Mouse (Mus musculus): ENCODE results near the gene Clptm1. TPM values are rescaled to one million over a fixed set of nuclear protein-coding genes. Genes with fewer than 3 reads are reported as not detected.

Gene Clptm1
- total RNA-seq, 2 experiments from 2014 or later: 80.2 to 82.8 TPM

DNA sequence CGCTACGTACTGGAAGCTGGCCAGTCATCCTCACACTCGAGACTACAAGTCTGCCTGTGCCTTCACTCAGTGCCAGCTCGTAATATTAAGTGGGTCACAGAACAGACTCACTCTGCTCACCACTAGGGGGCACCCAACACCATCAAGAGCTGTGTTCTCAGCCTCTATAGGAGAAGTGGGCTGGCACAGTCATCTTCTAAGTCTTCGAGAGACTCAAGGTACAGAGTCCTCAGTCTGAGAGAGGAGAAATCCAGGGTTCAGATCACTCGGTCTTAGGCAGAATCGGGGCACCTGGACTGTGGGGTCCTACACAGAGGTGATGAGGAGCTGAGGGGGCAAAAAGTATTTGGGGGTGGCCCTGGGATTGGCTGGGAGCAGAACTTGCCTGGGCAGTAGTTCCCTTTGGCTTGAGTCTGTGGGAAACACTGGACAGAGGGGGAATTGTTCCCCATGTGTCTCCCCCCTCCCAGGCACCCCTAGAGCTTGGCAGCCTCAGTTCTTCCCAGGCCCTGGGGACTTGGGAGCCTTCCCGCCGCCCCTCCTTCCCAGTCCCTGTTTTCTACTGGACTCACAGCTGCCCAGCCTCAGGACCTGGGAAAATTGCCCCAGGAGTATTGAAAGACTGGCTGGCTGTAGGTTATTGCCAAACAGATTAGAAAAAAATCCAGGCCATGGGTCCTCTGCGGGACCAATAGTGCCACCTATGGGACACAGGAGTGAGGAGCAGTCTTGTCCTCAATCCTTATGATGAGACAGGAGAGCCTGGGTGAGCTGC lies 4.3 kb upstream of the Clptm1 start:
- intact Hi-C loops (cut with DNase I): loop anchor here (1.0 to 5.0 kb wide), 3 partner anchors 32 to 113 kb away; no protein-coding TSS in a partner anchor
- peak; percentile 91 to 95 for DNase-seq

DNA sequence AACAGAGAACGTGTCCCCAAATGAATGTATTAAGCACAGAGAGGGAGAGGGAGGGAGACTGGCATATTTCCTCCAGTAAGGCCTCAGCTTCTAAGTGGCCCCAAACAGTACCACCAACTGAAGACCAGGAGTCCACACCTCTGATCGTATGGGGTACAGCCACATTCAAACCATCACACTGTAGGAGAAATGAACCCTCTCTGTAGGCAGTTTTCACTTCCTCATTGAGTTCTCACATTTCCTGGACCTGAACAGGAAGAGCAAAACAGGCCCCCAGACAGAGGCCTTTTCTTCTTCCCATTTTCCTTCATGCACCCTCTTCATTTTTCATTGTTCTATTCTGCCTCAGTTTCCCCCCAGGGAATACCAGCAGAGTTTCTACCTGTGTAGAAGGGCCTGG lies 2.6 kb upstream of the Clptm1 start:
- no peak for DNase-seq
- intact Hi-C loops (cut with DNase I): loop anchor here (5.0 kb wide), 1 partner anchor 115 kb away; no protein-coding TSS in a partner anchor

DNA sequence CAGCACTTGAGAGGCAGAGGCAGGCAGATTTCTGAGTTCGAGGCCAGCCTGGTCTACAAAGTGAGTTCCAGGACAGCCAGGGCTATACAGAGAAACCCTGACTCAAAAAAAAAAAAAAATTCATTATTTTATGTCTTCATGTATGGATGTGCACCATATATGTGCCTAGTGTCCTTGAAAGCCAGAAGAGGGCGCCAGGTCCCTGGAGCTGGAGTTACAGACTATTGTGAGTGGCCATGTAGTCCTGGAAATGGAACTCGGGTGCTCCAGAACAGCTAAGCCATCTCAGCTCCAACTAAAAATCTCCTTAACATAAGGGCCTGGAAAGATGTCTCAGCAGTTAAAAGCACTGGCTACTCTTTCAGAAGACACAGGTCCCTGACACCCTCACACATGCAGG lies 1.9 kb upstream of the Clptm1 start:
- intact Hi-C loops (cut with DNase I): loop anchor here (5.0 kb wide), 1 partner anchor 116 kb away; no protein-coding TSS in a partner anchor

DNA sequence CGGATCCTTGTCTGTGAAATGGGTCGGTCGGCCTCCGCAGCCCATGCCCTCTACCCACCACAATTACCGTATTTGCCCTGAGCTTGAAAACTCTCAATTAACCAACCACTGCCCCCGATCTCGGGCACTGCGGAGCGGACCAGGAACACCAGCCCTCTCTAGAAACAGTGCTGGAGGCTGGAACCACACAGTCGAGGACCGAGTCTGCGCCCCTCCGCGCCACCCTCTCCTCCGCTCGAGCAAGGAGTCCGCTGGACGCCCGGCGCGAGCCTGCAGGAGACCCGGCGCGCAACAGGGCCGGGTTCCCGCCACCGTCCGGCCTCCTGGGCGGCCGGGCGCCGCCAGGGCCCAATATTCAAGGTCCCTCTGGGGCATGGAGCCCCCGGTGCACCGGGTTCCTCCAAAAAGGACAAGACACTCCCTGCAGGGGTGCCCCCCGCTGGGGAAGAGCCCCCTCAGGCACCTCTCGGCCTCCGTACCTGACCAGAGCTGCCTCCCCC lies 328 bp downstream of the Clptm1 start:
- DNase-seq: no peak

More for the DNA sequence above, 1.9 kb upstream of the Clptm1 start:
- no peak for DNase-seq

DNA sequence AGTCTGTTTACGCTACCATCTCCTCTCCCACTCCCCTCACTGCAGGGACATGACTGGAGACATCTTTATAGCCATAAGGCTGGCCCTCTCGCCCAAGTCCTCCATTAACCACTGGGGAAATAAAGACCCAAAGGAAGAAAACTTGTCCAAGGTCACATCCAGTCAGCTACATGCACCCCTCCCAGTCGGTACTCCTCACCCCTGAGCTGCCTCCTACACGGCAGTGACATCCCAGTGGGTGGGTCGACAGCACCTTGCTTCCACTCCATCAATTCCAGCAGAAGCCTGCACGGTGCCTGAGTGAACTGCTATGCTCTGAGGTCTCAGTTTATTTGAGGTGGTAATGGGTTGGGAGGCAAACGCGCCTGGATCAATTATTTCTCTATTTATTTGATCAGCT lies 893 bp downstream of the Clptm1 start:
- intact Hi-C loops (cut with DNase I): no loop called here
- DNase-seq: no peak

More for the DNA sequence above, 328 bp downstream of the Clptm1 start:
- intact Hi-C loops (cut with DNase I): no loop called here

DNA sequence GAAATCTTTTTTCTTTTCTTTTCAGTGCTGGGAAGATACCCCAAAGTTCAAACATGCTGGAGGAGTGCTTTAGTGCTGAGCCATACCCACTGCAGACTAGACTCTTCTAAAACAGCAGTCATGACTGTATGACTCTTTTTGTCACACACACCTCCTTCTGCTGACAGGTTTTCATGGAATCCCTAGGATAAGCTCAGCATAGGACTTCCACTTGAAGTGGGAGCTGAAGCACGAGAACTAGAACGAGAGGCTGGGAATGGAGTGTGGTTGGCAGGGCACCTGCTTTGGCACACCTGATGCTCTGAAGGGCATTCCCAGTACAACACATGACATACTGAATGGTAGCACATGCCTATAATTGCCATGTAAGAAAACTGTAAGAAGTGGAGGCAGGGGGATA lies 12.2 kb downstream of the Clptm1 start:
- peak; percentile 47 to 67 for DNase-seq
- intact Hi-C loops (cut with DNase I): no loop called here

DNA sequence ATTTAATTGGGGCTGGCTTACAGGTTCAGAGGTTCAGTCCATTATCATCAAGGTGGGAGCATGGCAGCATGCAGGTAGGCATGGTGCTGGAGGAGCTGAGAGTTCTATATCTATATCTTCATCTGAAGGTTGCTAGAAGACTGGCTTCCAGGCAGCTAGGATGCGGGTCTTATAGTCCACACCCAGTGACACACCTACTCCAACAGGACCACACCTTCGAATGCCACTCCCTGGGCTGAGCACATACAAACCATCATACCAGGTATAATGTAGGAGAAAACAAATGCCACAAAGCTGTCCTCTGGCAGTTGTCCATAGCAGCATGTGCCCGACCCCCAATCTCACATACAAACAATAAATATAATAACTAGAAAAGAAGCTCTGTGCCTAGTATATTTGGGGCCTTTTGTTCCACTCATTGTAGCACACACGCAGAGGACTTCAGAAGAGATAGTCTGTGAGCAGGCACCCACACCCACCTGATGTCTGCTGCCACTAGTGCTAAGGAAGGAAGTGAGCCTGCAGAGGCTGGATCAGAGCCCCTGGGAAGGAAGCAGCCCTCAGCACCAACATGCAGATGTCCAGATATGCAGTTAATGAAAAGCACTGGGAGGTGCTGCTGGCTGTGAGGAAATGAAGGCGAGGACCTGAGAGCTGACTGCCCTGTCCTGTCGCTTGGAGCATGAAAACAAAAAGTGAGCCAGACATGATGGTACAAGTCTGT lies 13.6 kb downstream of the Clptm1 start:
- intact Hi-C loops (cut with DNase I): no loop called here
- no peak for DNase-seq

DNA sequence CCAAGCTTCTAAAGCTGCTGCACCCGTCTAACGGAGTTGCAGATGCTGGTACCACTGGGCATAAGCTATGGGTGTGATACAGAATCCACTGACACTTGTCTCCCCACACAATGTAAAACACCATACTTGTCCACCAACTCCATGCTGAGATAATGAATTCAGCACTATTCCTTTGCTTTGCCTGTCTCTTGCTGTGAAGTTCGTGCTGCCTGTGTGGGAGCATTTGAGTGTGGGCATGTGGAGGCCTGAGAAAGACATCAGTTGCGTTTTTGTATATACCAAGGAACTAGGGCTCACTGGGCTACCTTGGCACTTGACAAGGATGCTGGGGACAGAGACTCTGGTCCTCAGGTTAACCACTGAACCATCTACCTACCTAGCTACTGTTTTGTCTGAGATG lies 23.6 kb downstream of the Clptm1 start:
- intact Hi-C loops (cut with DNase I): no loop called here
- DNase-seq: no peak

DNA sequence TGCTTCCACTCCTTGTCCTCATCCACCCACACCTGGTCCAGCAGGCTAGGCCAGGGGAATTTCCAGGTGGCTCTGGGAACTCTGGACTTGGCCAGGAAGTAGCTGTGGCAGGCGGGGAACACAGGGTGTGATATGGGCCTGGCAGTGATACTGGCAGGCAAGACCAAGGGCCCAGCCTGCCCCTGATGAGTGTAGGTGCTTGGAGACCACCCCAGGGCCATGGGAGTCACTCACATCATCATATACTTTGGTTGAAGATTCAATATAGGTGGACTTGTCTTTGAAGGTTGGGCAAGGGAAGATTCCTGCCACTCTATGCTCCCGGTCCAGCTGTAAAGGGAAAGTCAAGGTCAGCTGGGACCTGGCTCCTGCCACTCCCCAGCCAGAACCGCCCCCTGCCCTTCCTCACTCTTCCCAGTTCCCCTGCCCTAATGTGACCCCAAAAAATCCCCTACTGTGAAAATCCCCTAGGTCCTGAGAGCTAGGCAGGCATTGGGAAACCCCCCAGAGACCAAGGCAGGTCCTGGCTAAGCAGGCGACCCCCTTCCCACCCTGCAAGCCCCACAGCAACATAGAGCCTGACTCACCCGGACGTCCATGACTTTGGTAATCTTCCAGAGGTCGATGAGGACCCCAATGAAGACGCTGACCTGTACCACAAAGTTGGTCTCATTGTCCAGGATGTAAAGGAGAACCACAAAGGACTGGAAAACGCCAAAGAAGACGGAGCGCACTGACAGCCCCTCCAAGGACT lies 29.6 kb downstream of the Clptm1 start:
- intact Hi-C loops (cut with DNase I): no loop called here
- DNase-seq: no peak

DNA sequence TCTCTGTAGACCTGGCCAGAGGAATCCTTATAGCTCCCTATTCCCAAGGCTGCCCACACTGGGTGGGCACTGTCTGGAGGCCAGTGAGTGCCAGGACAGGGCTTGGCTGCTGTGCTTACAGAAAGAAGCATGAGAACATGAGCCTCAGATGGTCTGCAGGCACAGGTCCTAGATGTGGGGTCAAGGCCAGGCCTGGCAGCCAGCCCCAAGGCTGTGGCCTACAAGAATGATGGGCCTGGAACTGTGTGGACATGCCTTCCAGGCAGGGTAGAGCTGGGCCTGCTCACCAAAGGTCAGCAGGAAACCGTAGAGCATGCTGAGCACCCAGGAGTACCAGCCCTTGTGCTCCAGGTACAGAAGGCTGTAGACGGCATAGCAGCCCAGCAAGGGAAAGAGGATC lies 30.2 kb downstream of the Clptm1 start:
- no peak for DNase-seq
- intact Hi-C loops (cut with DNase I): no loop called here

DNA sequence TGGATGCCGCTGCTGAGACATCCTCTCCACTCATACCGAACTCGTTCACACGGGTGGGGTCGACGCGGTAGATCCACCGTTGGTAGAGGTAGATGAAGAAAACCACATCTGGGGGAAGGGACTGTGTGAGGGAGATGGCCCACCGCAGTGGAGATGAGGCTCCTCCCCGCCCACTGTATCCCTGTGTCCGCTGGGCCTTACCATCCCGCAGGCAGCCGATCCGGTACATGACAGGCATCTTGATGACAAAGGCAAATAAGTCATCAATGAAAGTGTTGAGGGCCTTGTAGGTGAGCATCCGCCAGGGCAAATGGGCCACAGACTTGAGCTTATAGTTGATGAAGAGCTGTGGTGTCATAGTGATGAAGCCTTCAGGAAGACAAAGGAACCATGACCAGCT lies 31.0 kb downstream of the Clptm1 start:
- DNase-seq: no peak
- intact Hi-C loops (cut with DNase I): no loop called here

DNA sequence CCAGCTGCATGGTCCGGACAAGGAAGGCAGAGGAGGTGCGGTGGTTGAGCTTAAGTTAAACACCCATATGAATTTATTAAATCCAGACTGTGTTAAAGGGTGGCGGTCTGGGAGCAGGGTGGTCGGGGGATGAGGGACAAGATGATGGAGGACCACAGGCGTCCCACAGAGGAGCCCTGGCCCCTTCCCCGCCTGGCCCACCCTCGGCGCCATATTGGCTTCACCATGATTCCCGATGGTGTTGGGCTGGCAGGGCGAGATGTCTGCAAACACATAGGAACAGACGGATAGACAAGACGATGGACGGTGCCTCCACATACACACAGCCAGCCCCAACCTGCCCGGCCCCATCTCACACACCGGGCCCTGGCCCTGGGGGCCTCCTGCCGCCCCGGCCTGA lies 31.6 kb downstream of the Clptm1 start:
- intact Hi-C loops (cut with DNase I): no loop called here
- DNase-seq: no peak

DNA sequence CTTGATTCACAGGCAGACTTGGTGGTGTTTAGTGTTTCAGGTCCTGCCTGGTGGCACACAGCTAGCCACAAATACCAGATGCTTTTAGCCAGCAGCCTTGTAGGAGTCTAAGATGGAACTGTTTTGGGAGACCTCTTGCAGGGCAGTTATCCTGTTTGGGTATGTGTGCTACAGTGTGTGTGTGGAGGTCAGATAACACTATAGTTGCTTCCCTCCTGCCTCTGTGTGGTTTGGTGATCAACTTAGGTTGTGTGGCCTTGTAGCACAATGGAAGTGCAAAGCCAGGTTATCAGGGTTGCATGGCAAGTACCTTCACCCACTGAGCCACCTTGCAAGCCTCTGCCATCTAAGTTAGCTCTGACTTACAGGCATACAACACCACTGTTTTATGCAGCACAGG lies 32.1 kb downstream of the Clptm1 start:
- intact Hi-C loops (cut with DNase I): no loop called here
- no peak for DNase-seq

DNA sequence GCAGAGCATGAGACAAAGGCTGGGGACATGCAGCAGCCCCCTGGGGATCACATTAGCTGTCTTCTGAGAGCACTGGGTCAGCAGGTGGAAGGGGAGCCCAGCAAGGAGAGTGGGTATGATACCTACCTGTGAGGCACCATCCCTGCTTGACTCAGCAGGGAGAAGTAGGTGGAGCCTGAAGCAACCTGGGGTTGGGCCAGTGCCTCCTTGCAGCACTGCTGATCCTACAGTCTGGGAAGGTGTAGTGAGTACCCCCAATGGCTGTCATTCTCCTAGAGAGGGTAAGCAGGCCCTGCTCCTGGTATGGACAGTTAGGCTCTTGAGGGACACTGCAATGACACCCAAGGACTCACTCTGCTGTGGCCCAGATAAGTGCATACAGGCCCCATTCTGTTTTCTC lies 32.6 kb downstream of the Clptm1 start:
- DNase-seq: no peak
- intact Hi-C loops (cut with DNase I): no loop called here

DNA sequence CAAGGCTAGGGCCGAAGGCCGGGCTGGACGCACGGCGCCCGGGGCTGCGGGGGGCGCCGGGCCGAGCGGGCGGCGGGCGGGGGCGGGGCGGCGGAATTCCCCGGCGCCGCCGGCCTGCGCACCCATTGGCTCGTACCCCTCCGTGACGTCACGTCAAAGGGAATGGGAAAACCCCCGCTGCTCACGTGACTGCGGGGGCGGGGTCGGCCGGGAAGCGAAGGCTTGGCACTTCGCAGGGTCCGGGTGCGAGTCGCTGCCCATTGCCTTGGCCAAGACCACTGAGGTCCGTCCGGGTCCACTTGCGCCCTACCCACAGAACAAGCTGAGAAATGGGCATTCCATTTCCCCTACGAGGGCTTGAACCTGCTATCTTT lies 35.5 kb downstream of the Clptm1 start, which contains the start of gene Relb:
Gene Relb (minus strand): TSS at position 78 of the 374 bp plus-strand sequence.
- peak; percentile 91 to 96 for DNase-seq
- intact Hi-C loops (cut with DNase I): no loop called here

DNA sequence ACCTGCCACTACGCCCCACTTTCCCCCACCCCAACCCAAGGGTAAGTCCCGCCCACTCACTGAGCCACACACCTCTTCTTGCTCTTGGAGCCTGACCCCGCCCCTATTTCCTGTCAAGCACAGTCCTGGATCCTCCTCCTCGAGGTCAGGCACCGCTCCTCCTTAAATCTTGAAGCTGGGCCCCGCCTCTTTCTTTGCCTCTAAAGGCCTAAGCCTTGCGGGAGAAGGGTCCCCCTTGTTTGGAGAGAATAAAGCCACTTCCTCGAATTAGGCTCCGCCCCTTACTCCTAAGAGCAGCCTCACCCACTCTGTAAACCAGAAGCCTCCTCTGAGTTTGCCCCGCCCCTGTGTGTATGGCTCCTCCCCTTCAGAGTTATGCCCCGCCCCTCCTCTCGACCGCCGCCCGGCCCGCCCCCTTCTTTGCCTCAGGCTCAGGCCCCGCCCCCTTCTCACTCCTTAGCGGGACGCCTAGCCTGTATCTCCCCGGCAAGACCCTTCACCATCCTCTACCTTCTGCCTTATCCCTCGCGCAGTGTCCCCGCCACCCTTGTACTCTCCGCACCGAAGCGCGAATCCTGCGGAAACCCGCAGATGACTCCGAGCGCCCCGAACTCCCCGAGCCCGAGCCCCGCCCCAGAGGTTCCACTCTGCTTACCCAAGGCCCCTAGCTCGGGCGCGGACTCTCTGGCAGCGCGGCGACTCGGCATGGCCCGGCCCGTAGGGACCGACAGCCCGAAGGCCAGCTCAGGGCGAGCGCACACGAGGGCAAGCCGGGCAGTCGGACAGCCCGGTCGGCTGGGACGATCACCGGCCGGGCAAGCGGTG lies 36.1 kb downstream of the Clptm1 start:
- peak; percentile 92 to 96 for DNase-seq
- intact Hi-C loops (cut with DNase I): no loop called here

DNA sequence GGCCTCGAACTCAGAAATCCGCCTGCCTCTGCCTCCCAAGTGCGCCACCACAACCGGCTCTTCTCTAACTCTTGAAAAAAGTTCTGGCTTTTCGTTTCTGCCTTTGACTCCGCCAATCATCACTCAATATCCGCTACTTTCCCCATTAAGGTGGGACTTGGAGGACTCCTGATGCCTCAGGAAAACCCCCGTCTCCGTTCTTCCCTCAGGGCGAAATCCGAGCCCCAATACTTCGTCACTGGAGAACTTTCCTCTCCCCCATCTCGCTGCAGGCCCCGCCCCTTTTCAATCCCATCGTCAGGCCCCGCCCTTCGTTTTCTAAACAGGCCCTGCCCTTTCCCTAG lies 36.7 kb downstream of the Clptm1 start:
- intact Hi-C loops (cut with DNase I): no loop called here
- DNase-seq: no peak

DNA sequence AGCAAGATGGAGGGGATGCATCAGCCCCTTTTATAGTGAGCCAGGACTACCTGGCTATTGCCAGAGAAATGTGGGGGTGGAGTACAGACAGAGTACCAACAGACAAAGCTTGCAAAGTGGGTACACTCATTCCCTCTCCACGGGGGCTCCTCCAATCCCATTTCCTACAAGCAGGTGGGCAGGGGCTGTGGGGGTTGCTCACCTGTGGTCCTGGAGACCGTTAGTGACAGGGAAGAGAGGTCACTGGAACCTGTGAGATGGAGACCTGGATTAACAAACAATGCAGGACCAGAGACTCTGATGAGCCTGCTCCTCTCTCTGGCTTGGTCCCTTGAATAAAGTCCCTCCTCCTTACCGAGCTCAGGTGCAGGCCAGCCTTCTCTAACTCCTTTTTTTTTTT lies 37.1 kb downstream of the Clptm1 start:
- no peak for DNase-seq
- intact Hi-C loops (cut with DNase I): no loop called here

DNA sequence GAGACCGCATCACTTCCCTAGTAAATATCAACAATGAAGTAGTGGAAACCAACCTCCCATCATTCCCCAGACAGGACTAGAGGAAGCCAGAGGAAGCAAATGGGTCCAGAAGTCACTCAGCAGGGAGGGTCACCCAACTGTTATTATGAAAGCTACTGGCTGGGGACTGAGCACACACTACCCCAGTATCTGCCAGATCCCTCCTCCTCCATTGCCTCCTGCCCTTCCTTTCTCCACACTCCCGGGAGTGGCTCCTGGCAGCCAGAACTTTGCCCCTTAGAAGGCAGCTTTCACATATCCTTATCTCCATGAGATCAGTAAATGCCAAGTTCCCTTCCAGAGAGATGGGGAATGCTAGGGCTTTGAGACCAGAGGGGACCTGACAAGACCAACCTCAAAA lies 41.4 kb downstream of the Clptm1 start:
- intact Hi-C loops (cut with DNase I): no loop called here
- no peak for DNase-seq

DNA sequence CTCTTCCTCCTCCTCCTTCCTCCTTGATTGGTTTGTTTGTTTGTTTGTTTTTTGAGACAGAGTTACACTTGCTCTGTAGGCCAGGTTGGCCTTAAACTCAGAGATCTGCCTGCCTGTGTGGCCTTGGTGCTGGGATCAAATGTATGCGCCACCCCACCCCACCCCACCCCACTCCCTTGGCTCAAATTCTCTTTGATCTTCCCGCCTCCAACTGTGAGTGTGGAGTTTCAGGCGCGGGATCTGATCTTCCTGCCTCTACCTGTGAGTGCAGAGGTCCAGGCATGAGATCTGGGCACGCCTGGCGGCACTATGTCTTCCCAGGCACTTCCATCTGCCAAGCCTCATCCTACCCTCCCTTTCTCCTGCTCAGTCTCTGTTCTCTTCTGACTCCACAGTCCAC lies 42.6 kb downstream of the Clptm1 start:
- DNase-seq: no peak
- intact Hi-C loops (cut with DNase I): no loop called here
